Mouse (Mus musculus): Measurements from ENCODE around the gene Ston2.

Ston2 gene

GRCm38 (mm10) chr12:91665431-91665830, 122.8 kb downstream of the Ston2 start:
- in situ Hi-C loops (cut with MboI, MseI): no loop called here

- in situ Hi-C loops (cut with MboI, MseI): no loop called here
Observed at GRCm38 (mm10) chr12:91663260-91663659, 124.9 kb downstream of the Ston2 start.

GRCm38 (mm10) chr12:91662844-91663243, 125.3 kb downstream of the Ston2 start:
- in situ Hi-C loops (cut with MboI, MseI): no loop called here

GRCm38 (mm10) chr12:91660640-91661417, 127.4 kb downstream of the Ston2 start:
- in situ Hi-C loops (cut with MboI, MseI): no loop called here

GRCm38 (mm10) chr12:91654399-91655122, 133.6 kb downstream of the Ston2 start:
- in situ Hi-C loops (cut with MboI, MseI): no loop called here

GRCm38 (mm10) chr12:91648426-91648825, 139.8 kb downstream of the Ston2 start:
- in situ Hi-C loops (cut with MboI, MseI): loop anchor here (5.0 kb wide), 1 partner anchor 139 kb away; the partner anchor contains the start of gene Ston2

GRCm38 (mm10) chr12:91645361-91646123, 142.6 kb downstream of the Ston2 start:
- in situ Hi-C loops (cut with MboI, MseI): loop anchor here (5.0 kb wide), 1 partner anchor 142 kb away; the partner anchor contains the start of gene Ston2

- in situ Hi-C loops (cut with MboI, MseI): no loop called here
Observed at GRCm38 (mm10) chr12:91643221-91643620, 145.0 kb downstream of the Ston2 start.

GRCm38 (mm10) chr12:91642426-91643093, 145.6 kb downstream of the Ston2 start:
- in situ Hi-C loops (cut with MboI, MseI): no loop called here

GRCm38 (mm10) chr12:91641631-91642141, 146.5 kb downstream of the Ston2 start:
- in situ Hi-C loops (cut with MboI, MseI): no loop called here

GRCm38 (mm10) chr12:91641133-91641532, 147.1 kb downstream of the Ston2 start:
- in situ Hi-C loops (cut with MboI, MseI): no loop called here

- in situ Hi-C loops (cut with MboI, MseI): no loop called here
Observed at GRCm38 (mm10) chr12:91640712-91641111, 147.5 kb downstream of the Ston2 start.

GRCm38 (mm10) chr12:91638351-91638750, 149.8 kb downstream of the Ston2 start:
- in situ Hi-C loops (cut with MboI, MseI): no loop called here

GRCm38 (mm10) chr12:91637136-91637909, 150.9 kb downstream of the Ston2 start:
- in situ Hi-C loops (cut with MboI, MseI): no loop called here

- in situ Hi-C loops (cut with MboI, MseI): loop anchor here (5.0 kb wide), 1 partner anchor 166 kb away; no protein-coding TSS in a partner anchor
Observed at GRCm38 (mm10) chr12:91626482-91626881, 161.7 kb downstream of the Ston2 start.

- in situ Hi-C loops (cut with MboI, MseI): loop anchor here (5.0 kb wide), 1 partner anchor 167 kb away; no protein-coding TSS in a partner anchor
Observed at GRCm38 (mm10) chr12:91625013-91625412, 163.2 kb downstream of the Ston2 start.

GRCm38 (mm10) chr12:91609425-91609824, 178.8 kb downstream of the Ston2 start:
- in situ Hi-C loops (cut with MboI, MseI): no loop called here

GRCm38 (mm10) chr12:91607678-91608077, 180.5 kb downstream of the Ston2 start:
- in situ Hi-C loops (cut with MboI, MseI): no loop called here

- in situ Hi-C loops (cut with MboI, MseI): no loop called here
Observed at GRCm38 (mm10) chr12:91606651-91607050, 181.5 kb downstream of the Ston2 start.

- in situ Hi-C loops (cut with MboI, MseI): no loop called here
Observed at GRCm38 (mm10) chr12:91604600-91604999, 183.6 kb downstream of the Ston2 start.

All from regulatory T cell (primary cell).